Mouse (Mus musculus) C2C12 (cell line): ENCODE measurements around the gene Cic. TPM values are rescaled to one million over a fixed set of nuclear protein-coding genes. Genes with fewer than 3 reads are reported as not detected.

ENCODE experiments used
- H3K27me3 ChIP-seq: one replicate; pipeline ENCODE4 v1.6.1; 2011; ENCODE audit not compliant: control insufficient read depth, insufficient read depth, insufficient read length
- H3K36me3 ChIP-seq: one replicate; pipeline ENCODE4 v1.6.1; 2011; ENCODE audit not compliant: control insufficient read depth, insufficient read depth
- H3K4me3 ChIP-seq: one replicate; pipeline ENCODE4 v1.5.1; 2011; ENCODE audit warnings: mild to moderate bottlenecking, control low read depth; ENCODE audit not compliant: poor library complexity, insufficient read depth, severe bottlenecking
- H3K79me2 ChIP-seq: one replicate; pipeline ENCODE4 v1.6.1; 2011; ENCODE audit not compliant: control insufficient read depth, insufficient read depth
- H3K79me3 ChIP-seq: one replicate; pipeline ENCODE4 v1.6.1; 2011; ENCODE audit warnings: low read depth, control low read depth
- H3ac ChIP-seq: one replicate; pipeline ENCODE3; 2011; ENCODE audit warnings: low read depth; ENCODE audit not compliant: control insufficient read depth, insufficient read length
- CEBPB ChIP-seq: IDR thresholded peaks from one replicate; pipeline ENCODE4 v1.6.1; 2011; ENCODE audit warnings: low read depth, mild to moderate bottlenecking, control low read depth, moderate library complexity
- CTCF ChIP-seq: IDR thresholded peaks from one replicate; pipeline ENCODE4 v1.5.1; 2011; ENCODE audit not compliant: control insufficient read depth, insufficient read depth, insufficient read length
- FOSL1 ChIP-seq: IDR thresholded peaks from one replicate; pipeline ENCODE4 v1.8.0; 2011; ENCODE audit warnings: mild to moderate bottlenecking, low read length; ENCODE audit not compliant: poor library complexity, insufficient read depth, severe bottlenecking
- MAX ChIP-seq: IDR thresholded peaks from one replicate; pipeline ENCODE4 v1.6.1; 2011; ENCODE audit warnings: mild to moderate bottlenecking, control low read depth
- MYOD1 ChIP-seq: IDR thresholded peaks from one replicate; pipeline ENCODE4 v1.6.1; 2011; ENCODE audit warnings: low read depth; ENCODE audit not compliant: control insufficient read depth, insufficient read length
- MYOG ChIP-seq: IDR thresholded peaks from one replicate; pipeline ENCODE4 v1.6.1; 2011; ENCODE audit not compliant: control insufficient read depth, insufficient read length; ENCODE audit errors: extremely low read depth
- USF1 ChIP-seq: IDR thresholded peaks from one replicate; pipeline ENCODE4 v1.6.1; 2011; ENCODE audit warnings: low read depth, mild to moderate bottlenecking, control low read depth, moderate library complexity
- polyA plus RNA-seq: library from polyadenylated mRNA; unstranded; fragments of >200 nt; fragmentation: generic; extraction: Trizol; gene quantifications from one replicate; pipeline ENCODE4 v1.2.1, GENCODE M21; 2012; ENCODE audit warnings: missing spikeins

The Cic gene
- polyA plus RNA-seq, 1 experiment: 79.5 TPM

DNA sequence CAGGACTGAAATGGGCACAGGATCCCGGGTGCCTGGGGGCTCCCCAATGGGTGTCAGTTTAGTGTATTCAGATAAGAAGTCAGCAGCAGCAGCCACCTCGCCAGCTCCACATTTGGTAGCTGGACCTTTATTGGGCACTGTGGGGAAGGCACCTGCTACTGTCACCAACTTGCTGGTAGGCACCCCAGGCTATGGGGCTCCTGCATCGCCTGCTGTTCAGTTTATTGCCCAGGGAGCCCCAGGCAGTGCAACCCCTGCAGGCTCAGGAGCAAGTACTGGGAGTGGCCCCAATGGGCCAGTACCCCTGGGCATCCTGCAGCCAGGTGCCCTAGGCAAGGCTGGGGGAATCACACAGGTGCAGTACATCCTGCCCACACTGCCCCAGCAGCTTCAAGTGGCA lies 21.2 kb downstream of the Cic start:
- TF ChIP-seq MAX: no peak
- no peak for TF ChIP-seq CTCF
- TF ChIP-seq CEBPB: no peak
- no peak for TF ChIP-seq USF1
- no peak for TF ChIP-seq MYOG
- TF ChIP-seq FOSL1: no peak
- TF ChIP-seq MYOD1: no peak
- Histone ChIP-seq H3K79me3 (peaks cover 7% of the 10 kb centered on the region), H3K36me3 (peaks cover 53% of the 10 kb centered on the region), H3K27me3 (no peaks in the 10 kb centered on the region), H3K4me3 (no peak overlapping the region), H3ac (no peak overlapping the region), H3K79me2 (peaks cover 15% of the 10 kb centered on the region)

DNA sequence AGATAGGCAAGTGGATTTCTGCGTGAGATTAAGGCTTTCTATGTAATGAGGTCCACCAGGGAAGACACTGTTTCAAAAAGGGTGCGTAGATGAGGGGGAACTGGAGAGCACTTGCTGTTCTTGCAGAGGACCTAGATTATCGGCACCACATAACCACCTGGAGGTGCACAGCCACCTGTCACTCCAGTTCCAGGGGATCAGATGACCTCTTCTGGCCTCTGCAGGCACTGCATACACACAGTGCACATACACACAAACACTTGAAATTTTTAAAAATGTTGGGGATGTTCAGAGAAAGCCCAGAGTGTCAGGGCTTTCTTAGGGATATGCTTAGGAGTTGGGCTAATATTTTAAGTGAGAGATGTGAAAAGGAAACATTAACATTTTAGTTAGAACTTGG lies 22.4 kb downstream of the Cic start:
- TF ChIP-seq FOSL1: no peak
- TF ChIP-seq USF1: no peak
- TF ChIP-seq MYOG: no peak
- no peak for TF ChIP-seq CTCF
- no peak for TF ChIP-seq CEBPB
- TF ChIP-seq MAX: no peak
- TF ChIP-seq MYOD1: no peak
- peaks cover 3% of the 10 kb centered on the region for H3K79me2 ChIP-seq
- no peak overlapping the region for H3ac ChIP-seq
- H3K27me3 ChIP-seq: no peaks in the 10 kb centered on the region
- peaks cover 3% of the 10 kb centered on the region for H3K79me3 ChIP-seq
- H3K4me3 ChIP-seq: no peak overlapping the region
- H3K36me3 ChIP-seq: peaks cover 58% of the 10 kb centered on the region

DNA sequence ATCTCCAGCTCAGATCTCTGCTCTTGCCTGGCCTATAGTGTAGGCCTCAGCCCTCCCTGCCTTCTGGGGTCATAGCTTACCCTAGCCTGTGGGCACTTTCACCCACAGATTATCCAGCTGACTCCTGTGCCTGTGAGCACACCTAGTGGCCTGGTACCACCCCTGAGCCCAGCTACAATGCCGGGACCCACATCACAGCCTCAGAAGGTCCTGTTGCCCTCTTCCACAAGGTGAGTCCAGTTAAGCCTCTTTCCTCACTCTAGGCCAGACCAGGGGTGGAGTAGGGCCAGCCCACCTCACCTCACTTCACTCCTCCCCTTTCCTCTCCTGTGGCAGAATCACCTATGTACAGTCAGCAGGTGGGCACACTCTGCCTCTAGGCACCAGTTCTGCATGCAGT lies 23.0 kb downstream of the Cic start:
- H3K4me3 ChIP-seq: no peak overlapping the region
- H3K27me3 ChIP-seq: no peaks in the 10 kb centered on the region
- H3ac ChIP-seq: no peak overlapping the region
- TF ChIP-seq MYOD1 (no peak), CEBPB (no peak), USF1 (no peak)
- no peaks in the 10 kb centered on the region for H3K79me2 ChIP-seq
- H3K36me3 ChIP-seq: peaks cover 58% of the 10 kb centered on the region
- peaks cover 3% of the 10 kb centered on the region for H3K79me3 ChIP-seq

DNA sequence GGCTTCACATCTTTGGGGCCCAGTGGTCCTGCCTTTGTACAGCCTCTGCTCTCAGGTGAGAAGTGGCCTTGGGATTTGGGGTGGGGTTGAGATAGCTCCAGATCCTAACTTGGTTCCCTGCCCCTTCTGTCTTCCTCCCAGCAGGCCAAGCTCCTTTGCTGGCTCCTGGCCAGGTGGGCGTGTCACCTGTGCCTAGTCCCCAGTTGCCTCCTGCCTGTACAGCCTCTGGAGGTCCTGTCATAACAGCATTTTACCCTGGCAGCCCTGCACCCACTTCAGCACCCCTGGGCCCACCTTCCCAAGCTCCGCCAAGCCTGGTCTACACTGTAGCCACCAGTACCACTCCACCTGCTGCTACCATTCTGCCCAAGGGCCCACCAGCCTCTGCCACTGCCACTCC lies 23.4 kb downstream of the Cic start:
- Histone ChIP-seq H3K4me3 (no peak overlapping the region), H3K36me3 (peaks cover 55% of the 10 kb centered on the region), H3K79me3 (peaks cover 3% of the 10 kb centered on the region), H3K79me2 (no peaks in the 10 kb centered on the region), H3K27me3 (no peaks in the 10 kb centered on the region), H3ac (no peak overlapping the region)
- TF ChIP-seq CTCF (no peak), MYOG (no peak), MYOD1 (no peak), USF1 (no peak), MAX (no peak), CEBPB (no peak), FOSL1 (no peak)

DNA sequence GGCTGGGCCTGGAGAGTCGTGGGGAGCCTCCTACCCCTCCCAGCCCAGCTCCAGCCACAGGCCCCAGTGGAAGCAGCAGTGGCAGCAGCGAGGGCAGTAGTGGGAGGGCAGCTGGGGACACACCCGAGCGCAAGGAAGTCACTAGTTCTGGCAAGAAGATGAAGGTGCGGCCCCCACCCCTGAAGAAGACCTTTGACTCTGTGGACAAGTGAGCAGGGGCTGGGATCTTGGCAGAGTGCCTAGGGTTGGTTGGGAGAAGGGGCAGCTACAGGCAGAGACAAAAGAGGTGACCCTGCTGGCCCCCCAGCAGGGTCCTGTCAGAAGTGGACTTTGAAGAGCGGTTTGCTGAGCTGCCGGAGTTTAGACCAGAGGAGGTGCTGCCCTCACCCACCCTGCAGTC lies 24.6 kb downstream of the Cic start:
- H3K27me3 ChIP-seq: no peaks in the 10 kb centered on the region
- TF ChIP-seq CEBPB (no peak), MAX (no peak), CTCF (no peak), FOSL1 (no peak), MYOD1 (no peak), MYOG (no peak), USF1 (no peak)
- H3K79me3 ChIP-seq: no peaks in the 10 kb centered on the region
- H3K79me2 ChIP-seq: peaks cover 5% of the 10 kb centered on the region
- H3K36me3 ChIP-seq: peaks cover 46% of the 10 kb centered on the region
- no peak overlapping the region for H3K4me3 ChIP-seq
- no peak overlapping the region for H3ac ChIP-seq

DNA sequence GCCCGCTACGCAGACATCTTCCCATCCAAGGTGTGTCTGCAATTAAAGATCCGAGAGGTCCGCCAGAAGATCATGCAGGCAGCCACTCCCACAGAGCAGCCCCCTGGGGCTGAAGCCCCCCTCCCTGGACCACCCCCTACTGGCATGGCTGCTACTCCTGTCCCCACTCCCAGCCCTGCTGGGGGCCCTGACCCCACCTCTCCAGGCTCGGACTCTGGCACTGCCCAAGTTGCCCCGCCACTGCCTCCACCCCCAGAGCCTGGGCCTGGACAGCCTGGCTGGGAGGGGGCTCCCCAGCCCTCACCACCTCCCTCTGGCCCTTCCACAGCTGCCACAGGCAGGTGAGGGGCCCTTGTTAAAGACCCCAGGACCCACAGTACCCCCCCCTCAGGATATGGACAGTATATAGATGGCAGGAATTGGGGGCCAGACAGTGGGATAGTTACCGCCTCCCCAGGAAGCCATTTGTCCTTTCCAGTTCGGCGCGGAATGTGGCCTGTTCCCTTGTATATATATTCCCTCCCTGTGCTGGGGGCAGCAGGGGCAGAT lies 25.8 kb downstream of the Cic start:
- Histone ChIP-seq H3K27me3 (no peaks in the 10 kb centered on the region), H3K79me3 (no peaks in the 10 kb centered on the region), H3K36me3 (peaks cover 36% of the 10 kb centered on the region), H3K4me3 (no peak overlapping the region), H3ac (no peak overlapping the region), H3K79me2 (peaks cover 6% of the 10 kb centered on the region)
- TF ChIP-seq CEBPB (no peak), MYOD1 (no peak), MYOG (no peak), MAX (no peak), FOSL1 (no peak), CTCF (no peak), USF1 (no peak)

DNA sequence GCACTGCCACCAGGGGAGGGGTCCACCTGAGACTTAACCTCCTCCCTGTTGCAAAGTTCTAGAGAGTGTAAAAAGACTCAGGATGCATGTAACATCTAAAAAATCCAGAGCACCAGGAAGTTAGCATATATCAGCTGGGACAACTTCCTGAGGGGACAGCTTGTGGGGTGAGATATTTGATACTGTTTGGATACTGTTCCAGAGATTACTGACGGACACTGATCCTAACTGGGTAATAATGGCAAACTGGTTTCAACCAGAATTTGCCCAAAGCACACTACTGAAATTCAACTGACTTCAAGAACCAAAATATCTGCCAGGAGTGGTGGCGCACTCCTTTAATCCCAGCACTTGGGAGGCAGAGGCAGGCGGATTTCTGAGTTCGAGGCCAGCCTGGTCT lies 27.0 kb downstream of the Cic start:
- TF ChIP-seq MYOD1 (no peak), MAX (no peak), CEBPB (no peak), USF1 (no peak), FOSL1 (no peak), MYOG (no peak), CTCF (no peak)
- H3K4me3 ChIP-seq: no peak overlapping the region
- H3K36me3 ChIP-seq: peaks cover 24% of the 10 kb centered on the region
- H3K79me2 ChIP-seq: peaks cover 6% of the 10 kb centered on the region
- H3K79me3 ChIP-seq: no peaks in the 10 kb centered on the region
- H3ac ChIP-seq: no peak overlapping the region
- no peaks in the 10 kb centered on the region for H3K27me3 ChIP-seq
